Mouse (Mus musculus) heart, postnatal 14 days (tissue): ENCODE data around the gene Ceacam16. TPM values are rescaled to one million over a fixed set of nuclear protein-coding genes. Genes with fewer than 3 reads are reported as not detected.

ENCODE experiments used
- DNase-seq, 2 experiments: peaks; one replicate each; pipeline ENCODE4 v3.0.0; 2021 to 2022
- intact Hi-C: fragments of 180-260 bp; cut with DNase I; formaldehyde crosslinking; loops from one replicate; pipeline ENCODE4 v1.15.1; 2025
- long read RNA-seq, 2 experiments: library from polyadenylated mRNA; stranded (forward); transcript quantifications; one replicate each; pipeline ENCODE4 v2.0.0; 2021
- total RNA-seq, 2 experiments: library from RNA; stranded (reverse); gene quantifications; 2 replicates each; pipeline ENCODE4 v1.2.3; 2021

The Ceacam16 gene
- total RNA-seq, result 1 to 10 TPM in 1 of 2 experiments, under 1 TPM in 1; 0.34 to 1.2 TPM
- long read RNA-seq, experiment 1, result 0 reads
- long read RNA-seq, experiment 2, result 0 reads

- no peak for DNase-seq
- intact Hi-C loops, result no loop called here
Measured at GRCm38 (mm10) chr7:19861199-19861598, at the start of gene Ceacam16. TSS of gene Ceacam16 (minus strand) at chr7:19861299.

GRCm38 (mm10) chr7:19910421-19911291, 49.6 kb upstream of the Ceacam16 start:
- intact Hi-C loops, result loop anchor here (1.0 kb wide), 2 partner anchors 42 to 46 kb away; no protein-coding TSS in a partner anchor
- DNase-seq, result peak; percentile 85 to 92

GRCm38 (mm10) chr7:19889881-19890280, 28.8 kb upstream of the Ceacam16 start:
- intact Hi-C loops, result no loop called here
- DNase-seq, result peak; percentile 53 to 68

GRCm38 (mm10) chr7:19887849-19888248, 26.8 kb upstream of the Ceacam16 start, which contains the start of gene Ceacam19:
TSS of gene Ceacam19 (minus strand) at chr7:19887965.
- intact Hi-C loops, result no loop called here
- no peak for DNase-seq

- intact Hi-C loops, result no loop called here
- no peak for DNase-seq
Measured at GRCm38 (mm10) chr7:19880754-19881153, 19.7 kb upstream of the Ceacam16 start.

- no peak for DNase-seq
- intact Hi-C loops, result loop anchor here (2.0 kb wide), 1 partner anchor 80 kb away; no protein-coding TSS in a partner anchor
Measured at GRCm38 (mm10) chr7:19876781-19877425, 15.8 kb upstream of the Ceacam16 start.

- intact Hi-C loops, result loop anchor here (2.0 kb wide), 1 partner anchor 81 kb away; no protein-coding TSS in a partner anchor
Measured at GRCm38 (mm10) chr7:19875948-19876682, 15.0 kb upstream of the Ceacam16 start.

GRCm38 (mm10) chr7:19871943-19872601, 11.0 kb upstream of the Ceacam16 start:
- DNase-seq, result peak; percentile 62 to 72
- intact Hi-C loops, result loop anchor here (1.0 to 5.0 kb wide), 3 partner anchors 21 to 120 kb away; partner anchors contain the start of gene Nectin2

More at GRCm38 (mm10) chr7:19875948-19876682, 15.0 kb upstream of the Ceacam16 start:
- DNase-seq, result peak; percentile 32 to 71

- intact Hi-C loops, result loop anchor here (2.0 to 5.0 kb wide), 2 partner anchors 20 to 119 kb away; partner anchors contain the start of gene Nectin2
- DNase-seq, result peak in 1 of 2 experiments; percentile 37
Measured at GRCm38 (mm10) chr7:19871137-19871621, 10.1 kb upstream of the Ceacam16 start.

GRCm38 (mm10) chr7:19867751-19868399, 6.8 kb upstream of the Ceacam16 start:
- no peak for DNase-seq
- intact Hi-C loops, result no loop called here

- peak in 1 of 2 experiments; percentile 49 for DNase-seq
- intact Hi-C loops, result no loop called here
Measured at GRCm38 (mm10) chr7:19866490-19866889, 5.4 kb upstream of the Ceacam16 start.

GRCm38 (mm10) chr7:19865246-19866036, 4.3 kb upstream of the Ceacam16 start:
- DNase-seq, result no peak
- intact Hi-C loops, result no loop called here

GRCm38 (mm10) chr7:19864241-19864640, 3.1 kb upstream of the Ceacam16 start:
- DNase-seq, result peak in 1 of 2 experiments; percentile 67
- intact Hi-C loops, result no loop called here

GRCm38 (mm10) chr7:19859740-19860139, 1.4 kb downstream of the Ceacam16 start:
- intact Hi-C loops, result no loop called here
- DNase-seq, result no peak

GRCm38 (mm10) chr7:19856283-19856682, 4.8 kb downstream of the Ceacam16 start:
- no peak for DNase-seq
- intact Hi-C loops, result no loop called here

GRCm38 (mm10) chr7:19855663-19856062, 5.4 kb downstream of the Ceacam16 start:
- intact Hi-C loops, result no loop called here

GRCm38 (mm10) chr7:19853526-19853925, 7.6 kb downstream of the Ceacam16 start:
- DNase-seq, result no peak
- intact Hi-C loops, result no loop called here

More at GRCm38 (mm10) chr7:19855663-19856062, 5.4 kb downstream of the Ceacam16 start:
- no peak for DNase-seq
